Mouse (Mus musculus): ENCODE data around the gene Stag1. TPM values are rescaled to one million over a fixed set of nuclear protein-coding genes. Genes with fewer than 3 reads are reported as not detected.

The Stag1 gene
- polyA plus RNA-seq, 1 experiment, result 0.56 TPM

GRCm38 (mm10) chr9:100599761-100600328 lies 2.2 kb downstream of the Stag1 start:
- Histone ChIP-seq H3K4me3 (replicated peaks) (no peak overlapping the region), H3K9me3 (ENCODE audit: control insufficient read depth, low read length) (no peaks in the 10 kb centered on the region), H3K36me3 (ENCODE audit: control insufficient read depth) (no peaks in the 10 kb centered on the region), H3K4me1 (ENCODE audit: control insufficient read depth) (peaks cover 2% of the 10 kb centered on the region; the same call in 1 of the 2 replicates), H3K27me3 (ENCODE audit: control insufficient read depth) (no peaks in the 10 kb centered on the region)
- no peak for TF ChIP-seq GATA1 (IDR thresholded peaks at IDR 0.05; ENCODE audit: low read length)
- no peak for TF ChIP-seq TAL1 (IDR thresholded peaks at IDR 0.05; ENCODE audit: low read length)

GRCm38 (mm10) chr9:100602130-100602529 lies 4.5 kb downstream of the Stag1 start:
- Histone ChIP-seq H3K27me3 (ENCODE audit: control insufficient read depth) (no peaks in the 10 kb centered on the region), H3K4me1 (ENCODE audit: control insufficient read depth) (no peaks in the 10 kb centered on the region), H3K36me3 (ENCODE audit: control insufficient read depth) (no peaks in the 10 kb centered on the region), H3K4me3 (replicated peaks) (no peak overlapping the region), H3K9me3 (ENCODE audit: control insufficient read depth, low read length) (no peaks in the 10 kb centered on the region)
- no peak for TF ChIP-seq TAL1 (IDR thresholded peaks at IDR 0.05; ENCODE audit: low read length)
- TF ChIP-seq GATA1 (IDR thresholded peaks at IDR 0.05; ENCODE audit: low read length), result no peak

- Histone ChIP-seq H3K9me3 (ENCODE audit: control insufficient read depth, low read length) (no peaks in the 10 kb centered on the region), H3K36me3 (ENCODE audit: control insufficient read depth) (no peaks in the 10 kb centered on the region), H3K27me3 (ENCODE audit: control insufficient read depth) (no peaks in the 10 kb centered on the region), H3K4me1 (ENCODE audit: control insufficient read depth) (no peaks in the 10 kb centered on the region), H3K4me3 (replicated peaks) (no peak overlapping the region)
- TF ChIP-seq TAL1 (IDR thresholded peaks at IDR 0.05; ENCODE audit: low read length) (no peak), GATA1 (IDR thresholded peaks at IDR 0.05; ENCODE audit: low read length) (no peak)
Measured at GRCm38 (mm10) chr9:100603156-100603555, 5.6 kb downstream of the Stag1 start.

- TF ChIP-seq TAL1 (IDR thresholded peaks at IDR 0.05; ENCODE audit: low read length), result no peak
- no peak for TF ChIP-seq GATA1 (IDR thresholded peaks at IDR 0.05; ENCODE audit: low read length)
- no peak overlapping the region for H3K4me3 ChIP-seq (replicated peaks)
- no peaks in the 10 kb centered on the region for H3K27me3 ChIP-seq (ENCODE audit: control insufficient read depth)
- H3K36me3 ChIP-seq (ENCODE audit: control insufficient read depth), result no peaks in the 10 kb centered on the region
- H3K4me1 ChIP-seq (ENCODE audit: control insufficient read depth), result no peaks in the 10 kb centered on the region
- H3K9me3 ChIP-seq (ENCODE audit: control insufficient read depth, low read length), result no peaks in the 10 kb centered on the region
Measured at GRCm38 (mm10) chr9:100605522-100605921, 7.9 kb downstream of the Stag1 start.

- no peaks in the 10 kb centered on the region for H3K36me3 ChIP-seq (ENCODE audit: control insufficient read depth)
- no peaks in the 10 kb centered on the region for H3K9me3 ChIP-seq (ENCODE audit: control insufficient read depth, low read length)
- no peak overlapping the region for H3K4me3 ChIP-seq (replicated peaks)
- no peaks in the 10 kb centered on the region for H3K4me1 ChIP-seq (ENCODE audit: control insufficient read depth)
- H3K27me3 ChIP-seq (ENCODE audit: control insufficient read depth), result no peaks in the 10 kb centered on the region
- TF ChIP-seq TAL1 (IDR thresholded peaks at IDR 0.05; ENCODE audit: low read length) (no peak), GATA1 (IDR thresholded peaks at IDR 0.05; ENCODE audit: low read length) (no peak)
Measured at GRCm38 (mm10) chr9:100605985-100606554, 8.5 kb downstream of the Stag1 start.

- Histone ChIP-seq H3K4me3 (replicated peaks) (no peak overlapping the region), H3K36me3 (ENCODE audit: control insufficient read depth) (no peaks in the 10 kb centered on the region)
Measured at GRCm38 (mm10) chr9:100613501-100614071, 16.0 kb downstream of the Stag1 start.

GRCm38 (mm10) chr9:100616947-100617346 lies 19.3 kb downstream of the Stag1 start:
- H3K9me3 ChIP-seq (ENCODE audit: control insufficient read depth, low read length), result no peaks in the 10 kb centered on the region
- H3K4me1 ChIP-seq (ENCODE audit: control insufficient read depth), result no peaks in the 10 kb centered on the region
- no peaks in the 10 kb centered on the region for H3K27me3 ChIP-seq (ENCODE audit: control insufficient read depth)
- H3K36me3 ChIP-seq (ENCODE audit: control insufficient read depth), result no peaks in the 10 kb centered on the region
- TF ChIP-seq TAL1 (IDR thresholded peaks at IDR 0.05; ENCODE audit: low read length) (no peak), GATA1 (IDR thresholded peaks at IDR 0.05; ENCODE audit: low read length) (no peak)
- no peak overlapping the region for H3K4me3 ChIP-seq (replicated peaks)

More at GRCm38 (mm10) chr9:100613501-100614071, 16.0 kb downstream of the Stag1 start:
- Histone ChIP-seq H3K4me1 (ENCODE audit: control insufficient read depth) (no peaks in the 10 kb centered on the region), H3K9me3 (ENCODE audit: control insufficient read depth, low read length) (no peaks in the 10 kb centered on the region), H3K27me3 (ENCODE audit: control insufficient read depth) (no peaks in the 10 kb centered on the region)
- TF ChIP-seq TAL1 (IDR thresholded peaks at IDR 0.05; ENCODE audit: low read length) (no peak), GATA1 (IDR thresholded peaks at IDR 0.05; ENCODE audit: low read length) (no peak)

- no peaks in the 10 kb centered on the region for H3K4me1 ChIP-seq (ENCODE audit: control insufficient read depth)
- TF ChIP-seq GATA1 (IDR thresholded peaks at IDR 0.05; ENCODE audit: low read length), result no peak
- no peaks in the 10 kb centered on the region for H3K36me3 ChIP-seq (ENCODE audit: control insufficient read depth)
- H3K4me3 ChIP-seq (replicated peaks), result no peak overlapping the region
- H3K27me3 ChIP-seq (ENCODE audit: control insufficient read depth), result no peaks in the 10 kb centered on the region
- no peaks in the 10 kb centered on the region for H3K9me3 ChIP-seq (ENCODE audit: control insufficient read depth, low read length)
Measured at GRCm38 (mm10) chr9:100626258-100626657, 28.7 kb downstream of the Stag1 start.

- Histone ChIP-seq H3K36me3 (ENCODE audit: control insufficient read depth) (no peaks in the 10 kb centered on the region), H3K4me3 (replicated peaks) (no peak overlapping the region), H3K4me1 (ENCODE audit: control insufficient read depth) (peaks cover 28% of the 10 kb centered on the region), H3K27me3 (ENCODE audit: control insufficient read depth) (no peaks in the 10 kb centered on the region), H3K9me3 (ENCODE audit: control insufficient read depth, low read length) (no peaks in the 10 kb centered on the region)
- TF ChIP-seq GATA1 (IDR thresholded peaks at IDR 0.05; ENCODE audit: low read length) (no peak), TAL1 (IDR thresholded peaks at IDR 0.05; ENCODE audit: low read length) (no peak)
Measured at GRCm38 (mm10) chr9:100640754-100641153, 43.2 kb downstream of the Stag1 start.
